Mouse (Mus musculus): ENCODE data around the gene Aqp3. TPM values are rescaled to one million over a fixed set of nuclear protein-coding genes. Genes with fewer than 3 reads are reported as not detected.

Aqp3 gene
- polyA plus RNA-seq, 1 experiment from 2014 or later: 3.9 TPM

DNA sequence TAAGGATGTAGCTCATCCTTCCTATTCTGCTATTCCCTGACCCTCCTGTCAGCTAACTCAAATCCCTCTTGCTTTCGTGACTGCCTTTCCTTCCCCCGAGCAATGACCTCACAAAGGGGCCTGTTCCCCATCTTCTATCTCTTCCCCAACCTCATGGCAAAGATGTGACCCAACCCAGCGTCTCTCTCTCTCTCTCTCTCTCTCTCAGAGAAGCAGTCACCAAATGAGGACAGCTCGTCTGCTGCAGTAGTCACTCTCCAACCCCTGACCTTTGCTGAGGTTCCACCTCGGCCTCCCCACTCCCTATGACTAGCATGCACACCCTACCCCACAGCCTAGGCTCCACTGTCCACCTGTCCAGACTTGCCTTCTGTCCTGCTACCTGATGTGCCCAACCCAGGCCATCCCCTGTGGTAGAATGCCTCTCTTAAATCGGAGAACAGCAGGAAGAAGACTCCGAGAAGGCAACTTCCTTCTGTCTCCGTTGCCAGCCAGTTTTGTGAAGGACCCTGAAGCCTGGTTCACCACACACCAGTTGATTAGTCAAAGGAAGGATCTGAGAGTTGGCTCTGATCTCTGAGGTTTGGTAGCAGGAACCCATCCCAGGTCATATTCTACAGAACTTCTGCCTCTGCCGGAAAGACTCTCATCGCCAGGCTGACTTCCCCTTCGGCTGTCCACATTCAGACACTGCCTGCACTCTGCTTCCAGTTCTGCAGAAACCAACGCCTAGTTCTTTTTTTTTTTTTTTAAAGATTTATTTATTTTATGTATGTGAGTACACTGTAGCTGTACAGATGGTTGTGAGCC lies 24.8 kb downstream of the Aqp3 start:
- no peak overlapping the region for H3K4me3 ChIP-seq
- H3K36me3 ChIP-seq: no peaks in the 10 kb centered on the region
- H3K27ac ChIP-seq: no peak overlapping the region
- H3K4me1 ChIP-seq: no peaks in the 10 kb centered on the region
- no peaks in the 10 kb centered on the region for H3K27me3 ChIP-seq (ENCODE audit: low read depth, poor library complexity, severe bottlenecking)
- WGBS: 79% methylated on average over 12 of the region's 12 CpGs
- DNase-seq (ENCODE audit: low spot score): no peak
- H3K9me3 ChIP-seq (replicated peaks): no peaks in the 10 kb centered on the region

DNA sequence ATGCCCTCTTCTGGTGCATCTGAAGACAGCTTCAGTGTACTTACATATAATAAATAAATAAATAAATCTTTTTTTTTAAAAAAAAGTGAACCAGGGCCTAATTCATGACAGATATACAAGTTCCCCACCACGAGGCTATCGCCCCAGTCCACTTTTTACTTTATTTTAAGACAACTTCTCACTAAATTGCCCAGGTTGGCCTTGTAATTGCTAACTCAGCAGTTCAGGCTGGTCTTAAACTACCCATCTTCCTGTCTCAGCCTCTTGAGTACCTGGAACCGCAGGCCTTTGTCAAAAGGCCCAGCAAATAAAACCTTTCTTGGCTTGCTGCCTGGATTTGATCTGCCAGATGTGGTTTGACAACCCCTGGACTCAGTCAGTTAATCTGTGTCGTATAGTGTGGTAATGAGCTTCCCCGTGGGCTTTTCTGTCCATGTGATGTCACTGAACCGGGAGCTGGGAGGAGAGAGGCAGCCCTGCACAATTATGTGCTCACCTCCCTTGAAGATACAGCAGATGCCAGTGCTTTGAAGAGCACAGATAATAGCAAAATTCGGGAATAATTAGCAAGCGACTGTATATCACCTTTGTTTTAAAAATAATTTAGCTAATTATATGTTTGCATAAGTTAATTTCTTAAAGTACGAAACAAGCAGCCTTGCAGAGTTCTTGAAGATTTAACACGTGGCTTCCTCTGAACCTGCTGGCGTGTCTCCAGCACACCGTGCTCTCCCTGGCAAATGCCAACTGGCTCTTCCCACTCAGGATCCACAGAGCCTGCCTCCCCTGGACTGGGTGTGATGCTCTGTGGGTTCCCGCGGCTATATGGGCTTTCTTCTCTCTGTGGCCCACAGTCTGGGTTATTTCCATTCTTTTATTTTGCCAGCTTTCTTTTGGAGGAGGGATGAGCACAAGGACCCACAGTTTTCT lies 26.2 kb downstream of the Aqp3 start:
- Histone ChIP-seq H3K4me1 (no peaks in the 10 kb centered on the region), H3K9me3 (replicated peaks) (no peaks in the 10 kb centered on the region), H3K4me3 (no peak overlapping the region), H3K36me3 (no peaks in the 10 kb centered on the region), H3K27ac (no peak overlapping the region), H3K27me3 (ENCODE audit: low read depth, poor library complexity, severe bottlenecking) (no peaks in the 10 kb centered on the region)
- 82% methylated on average over 14 of the region's 14 CpGs for WGBS
- DNase-seq (ENCODE audit: low spot score): no peak

DNA sequence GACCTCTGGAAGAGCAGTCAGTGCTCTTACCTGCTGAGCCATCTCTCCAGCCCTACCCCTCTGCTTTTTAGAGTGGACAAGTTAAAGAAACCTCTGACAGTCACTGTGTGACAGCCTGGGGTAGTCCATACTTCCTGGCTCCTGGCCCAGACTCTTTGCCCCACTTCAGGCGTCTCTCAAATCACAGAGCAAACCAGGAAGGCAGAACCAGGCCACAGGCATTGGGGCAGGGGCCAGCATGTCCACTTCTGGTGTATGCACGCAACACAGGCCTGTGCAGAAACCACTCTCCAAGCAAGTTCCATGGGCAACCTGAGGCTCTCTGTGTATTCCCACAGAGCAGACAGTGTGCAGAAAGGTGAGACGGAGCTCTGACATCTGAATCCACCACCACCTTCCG lies 32.8 kb downstream of the Aqp3 start:
- H3K27me3 ChIP-seq (ENCODE audit: low read depth, poor library complexity, severe bottlenecking): no peaks in the 10 kb centered on the region; the same call in 1 of the 2 replicates
- WGBS: 87% methylated on average over 4 of the region's 4 CpGs
- H3K36me3 ChIP-seq: no peaks in the 10 kb centered on the region
- peaks cover 7% of the 10 kb centered on the region; the same call in 1 of the 2 replicates for H3K4me1 ChIP-seq
- no peak overlapping the region for H3K4me3 ChIP-seq
- no peak overlapping the region for H3K27ac ChIP-seq
- no peak for DNase-seq (ENCODE audit: low spot score)
- no peaks in the 10 kb centered on the region for H3K9me3 ChIP-seq (replicated peaks)

DNA sequence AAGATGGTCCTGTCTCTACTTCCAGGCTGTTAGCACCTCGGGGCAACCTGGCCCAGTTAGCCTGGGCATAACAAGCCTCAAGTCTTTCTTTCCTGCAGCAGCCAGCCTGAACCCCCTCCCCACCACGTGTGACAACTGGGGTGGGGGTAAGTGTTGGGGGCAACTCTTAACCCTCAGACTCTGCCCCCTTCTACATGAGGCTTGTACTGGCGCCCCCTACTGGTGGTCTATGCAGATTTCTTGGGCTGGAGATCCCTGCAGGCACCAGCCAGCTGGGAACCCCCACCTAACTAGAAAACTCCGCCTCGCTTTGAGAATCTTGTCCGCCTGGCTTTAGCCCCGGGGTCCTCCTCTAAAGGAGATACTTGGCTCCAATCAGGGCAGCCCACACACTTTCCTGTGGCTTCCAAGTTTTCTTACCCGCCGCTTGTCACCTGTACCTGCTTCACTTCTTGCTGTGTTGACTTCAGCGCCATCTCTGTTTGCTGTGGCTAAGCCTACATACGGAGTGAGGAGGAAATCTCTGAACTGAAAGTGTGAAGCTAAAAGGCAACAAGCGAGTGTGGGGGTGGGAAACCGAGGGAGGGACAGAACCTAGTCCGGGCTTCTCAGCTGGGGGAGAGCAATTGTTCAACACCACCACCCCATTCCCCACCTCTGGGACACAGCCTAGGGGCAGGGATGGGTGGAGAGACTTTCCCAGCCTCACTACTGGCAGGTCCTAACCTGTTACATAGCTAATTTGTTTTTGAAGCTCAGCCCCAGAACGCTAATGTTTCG lies 33.9 kb downstream of the Aqp3 start:
- WGBS: 16% methylated on average over 16 of the region's 16 CpGs
- no peaks in the 10 kb centered on the region for H3K36me3 ChIP-seq
- H3K27ac ChIP-seq: no peak overlapping the region; the same call in 1 of the 2 replicates
- DNase-seq (ENCODE audit: low spot score): peak; percentile 56
- H3K4me3 ChIP-seq: peak overlapping the region; percentile 11; the same call in 1 of the 2 replicates
- no peaks in the 10 kb centered on the region for H3K9me3 ChIP-seq (replicated peaks)
- H3K27me3 ChIP-seq (ENCODE audit: low read depth, poor library complexity, severe bottlenecking): no peaks in the 10 kb centered on the region; the same call in 1 of the 2 replicates
- H3K4me1 ChIP-seq: peaks cover 7% of the 10 kb centered on the region; the same call in 1 of the 2 replicates

DNA sequence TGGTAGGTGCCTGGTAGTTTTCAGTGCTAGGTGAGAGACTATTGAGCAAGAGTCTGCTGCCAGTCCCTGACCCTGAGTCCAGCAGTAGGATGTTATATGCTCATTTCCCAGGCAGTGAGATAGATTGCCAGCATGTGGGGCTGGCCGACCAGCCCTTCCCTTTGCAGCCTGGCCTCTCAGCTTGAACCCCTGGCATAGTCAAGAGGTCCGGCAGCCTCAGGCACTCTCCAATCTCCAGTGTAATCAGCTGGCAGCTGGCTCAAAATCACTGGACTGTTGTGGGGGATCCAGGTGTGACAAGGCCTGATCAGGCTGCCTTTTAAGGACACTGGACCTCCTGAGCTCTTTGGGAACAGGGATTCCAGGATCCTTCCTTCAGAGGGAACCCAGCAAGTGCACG lies 34.6 kb downstream of the Aqp3 start:
- WGBS: 55% methylated on average over 3 of the region's 3 CpGs
- DNase-seq (ENCODE audit: low spot score): no peak
- H3K4me1 ChIP-seq: peaks cover 7% of the 10 kb centered on the region; the same call in 1 of the 2 replicates

DNA sequence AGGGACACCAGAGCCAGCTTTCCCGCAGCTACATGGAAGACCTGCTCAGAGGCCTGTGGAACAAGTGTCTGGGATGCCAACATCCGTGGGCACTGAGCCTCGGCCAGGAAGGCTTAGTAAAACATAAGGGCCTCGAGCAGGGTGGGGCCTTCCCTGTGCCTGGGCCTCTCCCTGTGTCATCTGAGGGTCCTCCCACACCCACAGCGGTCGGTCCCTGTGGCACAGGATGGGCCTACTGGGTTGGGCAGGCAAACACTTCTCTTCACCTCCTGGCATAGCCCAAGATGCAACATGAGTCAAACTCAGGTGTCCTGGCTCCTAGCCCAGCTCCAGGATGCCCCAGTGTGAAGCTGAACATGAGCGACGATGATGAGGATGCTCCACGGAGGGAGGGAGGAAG lies 40.6 kb downstream of the Aqp3 start:
- peaks cover 7% of the 10 kb centered on the region; the same call in 1 of the 2 replicates for H3K4me1 ChIP-seq
- H3K36me3 ChIP-seq: no peaks in the 10 kb centered on the region
- WGBS: 88% methylated on average over 8 of the region's 9 CpGs
- H3K27ac ChIP-seq: no peak overlapping the region; the same call in 1 of the 2 replicates
- H3K9me3 ChIP-seq (replicated peaks): no peaks in the 10 kb centered on the region
- H3K27me3 ChIP-seq (ENCODE audit: low read depth, poor library complexity, severe bottlenecking): no peaks in the 10 kb centered on the region
- H3K4me3 ChIP-seq: no peak overlapping the region
- no peak for DNase-seq (ENCODE audit: low spot score)

More for the DNA sequence above, 34.6 kb downstream of the Aqp3 start:
- Histone ChIP-seq H3K27me3 (ENCODE audit: low read depth, poor library complexity, severe bottlenecking) (no peaks in the 10 kb centered on the region; the same call in 1 of the 2 replicates), H3K4me3 (no peak overlapping the region), H3K9me3 (replicated peaks) (no peaks in the 10 kb centered on the region), H3K27ac (no peak overlapping the region), H3K36me3 (no peaks in the 10 kb centered on the region)

DNA sequence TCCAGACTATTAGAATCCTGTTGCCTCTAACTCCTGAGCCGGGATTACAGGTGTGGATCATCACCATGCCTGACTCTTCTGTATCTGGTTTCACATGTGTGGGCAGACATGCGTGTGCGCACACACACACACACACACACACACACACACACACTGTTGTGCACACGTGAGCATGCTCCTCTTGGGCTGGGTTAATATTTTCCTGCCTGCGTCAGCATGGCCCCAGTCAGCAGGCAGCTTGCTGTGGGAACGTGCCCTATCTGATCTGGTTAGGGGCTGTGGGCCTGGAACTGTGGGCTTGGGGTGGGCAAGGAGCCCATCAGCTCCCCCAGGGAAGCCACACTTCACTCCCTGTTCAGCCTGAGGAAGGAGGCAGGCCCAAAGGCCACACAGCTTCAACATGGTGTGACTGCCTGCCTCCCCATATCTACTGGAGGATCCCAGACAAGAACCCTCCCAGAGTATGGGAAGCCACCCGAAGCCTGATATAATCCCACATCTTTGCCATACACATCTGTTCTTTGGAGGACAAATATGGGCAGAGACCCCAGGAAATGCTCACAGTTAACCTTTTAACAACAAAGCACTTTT lies 41.1 kb downstream of the Aqp3 start:
- Histone ChIP-seq H3K9me3 (replicated peaks) (no peaks in the 10 kb centered on the region), H3K4me1 (peaks cover 7% of the 10 kb centered on the region; the same call in 1 of the 2 replicates), H3K4me3 (no peak overlapping the region), H3K27ac (no peak overlapping the region; the same call in 1 of the 2 replicates), H3K27me3 (ENCODE audit: low read depth, poor library complexity, severe bottlenecking) (no peaks in the 10 kb centered on the region), H3K36me3 (no peaks in the 10 kb centered on the region)
- no peak for DNase-seq (ENCODE audit: low spot score)
- WGBS: 70% methylated on average over 7 of the region's 7 CpGs

DNA sequence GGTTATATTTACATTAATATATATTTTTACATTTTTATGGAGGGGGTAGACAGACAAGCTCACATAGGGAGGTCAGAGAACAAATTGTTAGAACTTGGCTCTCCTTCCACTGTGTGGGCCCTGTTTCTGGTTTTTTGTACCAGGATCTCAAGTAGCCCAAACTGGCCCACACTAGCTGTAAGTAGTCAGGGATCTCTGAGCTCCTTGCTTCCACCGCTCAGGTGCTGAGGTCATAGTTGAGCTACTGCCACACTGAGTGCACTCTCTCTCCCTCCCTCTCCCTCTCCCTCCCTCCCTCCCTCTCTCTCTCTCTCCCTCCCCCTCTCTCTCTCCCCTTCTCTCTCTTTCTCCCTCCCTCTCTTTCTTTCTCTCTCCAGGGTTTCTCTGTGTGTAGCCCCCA lies 41.7 kb downstream of the Aqp3 start:
- no peak for DNase-seq (ENCODE audit: low spot score)
- Histone ChIP-seq H3K4me3 (no peak overlapping the region), H3K9me3 (replicated peaks) (no peaks in the 10 kb centered on the region), H3K4me1 (peaks cover 7% of the 10 kb centered on the region; the same call in 1 of the 2 replicates), H3K27ac (no peak overlapping the region; the same call in 1 of the 2 replicates), H3K27me3 (ENCODE audit: low read depth, poor library complexity, severe bottlenecking) (no peaks in the 10 kb centered on the region), H3K36me3 (no peaks in the 10 kb centered on the region)
- WGBS: 53% methylated on average over 1 of the region's 1 CpGs

DNA sequence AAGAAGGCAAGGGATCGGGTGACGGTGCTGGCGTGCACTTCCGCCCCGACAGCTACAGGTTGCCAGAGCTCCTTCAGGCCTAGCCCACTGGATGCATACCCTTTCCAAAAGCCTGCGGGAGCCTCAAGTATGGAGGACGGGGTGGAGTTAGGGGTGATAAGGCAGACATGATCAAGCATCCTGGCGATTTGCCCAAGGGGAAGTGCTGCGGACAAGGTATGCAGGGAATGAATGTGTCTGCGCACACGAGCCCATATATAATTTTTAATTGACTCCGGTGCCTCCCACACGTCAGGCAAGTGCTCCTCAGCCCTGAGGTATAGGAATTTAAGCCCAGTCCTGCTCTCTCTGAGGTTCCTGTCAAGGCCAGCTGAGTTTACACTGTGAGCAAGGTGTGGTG lies 42.9 kb downstream of the Aqp3 start:
- DNase-seq (ENCODE audit: low spot score): no peak
- WGBS: 70% methylated on average over 13 of the region's 13 CpGs
- Histone ChIP-seq H3K4me3 (no peak overlapping the region), H3K4me1 (peaks cover 12% of the 10 kb centered on the region), H3K9me3 (replicated peaks) (no peaks in the 10 kb centered on the region), H3K27ac (no peak overlapping the region), H3K36me3 (no peaks in the 10 kb centered on the region), H3K27me3 (ENCODE audit: low read depth, poor library complexity, severe bottlenecking) (no peaks in the 10 kb centered on the region)

DNA sequence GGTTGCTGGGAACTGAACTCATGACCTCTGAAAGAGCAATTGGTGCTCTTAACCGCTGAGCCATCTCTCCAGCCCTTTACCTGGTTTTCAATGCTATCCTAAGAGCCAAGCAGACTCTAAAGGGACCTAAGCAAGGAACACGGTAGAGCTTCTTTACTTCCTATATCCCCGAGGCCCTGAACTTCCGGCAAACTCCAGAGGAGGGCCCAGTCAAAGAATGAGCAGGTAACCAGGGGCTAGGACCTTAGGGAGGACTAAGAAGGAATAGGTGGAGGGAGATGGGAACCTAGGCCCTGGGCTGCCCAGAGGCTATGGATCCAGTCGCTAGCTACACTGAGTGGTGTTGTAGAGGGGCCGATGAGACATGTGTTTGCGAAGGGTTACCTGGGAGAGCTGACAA lies 46.2 kb downstream of the Aqp3 start:
- no peak overlapping the region for H3K27ac ChIP-seq
- H3K36me3 ChIP-seq: no peaks in the 10 kb centered on the region
- H3K4me1 ChIP-seq: peaks cover 24% of the 10 kb centered on the region
- WGBS: 77% methylated on average over 7 of the region's 7 CpGs
- H3K4me3 ChIP-seq: no peak overlapping the region
- DNase-seq (ENCODE audit: low spot score): no peak
- H3K9me3 ChIP-seq (replicated peaks): no peaks in the 10 kb centered on the region
- no peaks in the 10 kb centered on the region for H3K27me3 ChIP-seq (ENCODE audit: low read depth, poor library complexity, severe bottlenecking)

DNA sequence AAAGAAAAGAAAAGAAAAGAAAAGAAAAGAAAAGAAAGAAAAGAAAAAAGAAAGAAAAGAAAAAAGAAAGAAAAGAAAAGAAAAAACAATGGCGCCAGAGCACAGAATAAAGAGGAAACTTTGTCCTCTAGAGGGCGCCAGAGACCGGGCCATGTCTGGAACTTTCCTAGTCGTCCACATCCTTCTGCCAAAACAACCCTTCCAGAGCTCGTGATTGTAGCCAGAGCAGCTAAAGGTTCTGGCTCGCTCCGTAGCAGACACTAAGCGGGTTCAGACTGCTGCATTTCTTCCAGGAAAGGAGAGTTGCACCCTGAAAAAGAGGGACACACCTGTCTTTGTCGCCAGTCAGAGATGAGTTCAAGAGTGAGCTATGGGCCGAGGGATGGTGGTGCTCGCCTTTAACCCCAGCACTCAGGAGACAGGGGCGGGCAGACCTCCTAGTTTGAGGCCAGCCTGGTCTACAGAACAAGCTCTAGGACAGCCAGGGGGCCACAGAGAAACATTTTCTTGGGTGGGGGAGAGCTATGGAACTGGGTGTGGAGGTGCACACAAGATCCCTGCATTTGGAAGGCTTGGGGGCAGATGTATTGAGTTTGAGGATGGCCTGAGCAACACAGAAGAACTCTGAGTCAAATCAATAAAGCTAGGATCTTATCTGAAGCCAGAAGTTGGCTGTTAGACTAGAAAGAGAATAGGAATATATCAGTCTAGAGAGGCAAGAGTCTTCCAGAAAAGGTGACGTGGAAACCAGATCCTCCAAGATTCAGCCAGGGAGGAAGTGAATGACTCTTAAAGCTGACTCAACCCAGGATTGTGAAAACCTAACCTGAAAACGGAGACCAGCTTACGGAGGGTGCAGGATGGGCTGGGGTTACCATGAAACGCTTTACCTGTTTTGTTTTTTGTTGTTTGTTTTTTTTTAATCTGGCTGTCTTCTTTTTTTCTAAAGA lies 47.0 kb downstream of the Aqp3 start:
- H3K4me3 ChIP-seq: peak overlapping the region; percentile 28; the same call in 1 of the 2 replicates
- no peaks in the 10 kb centered on the region for H3K27me3 ChIP-seq (ENCODE audit: low read depth, poor library complexity, severe bottlenecking)
- no peaks in the 10 kb centered on the region for H3K36me3 ChIP-seq
- peak; percentile 91 for DNase-seq (ENCODE audit: low spot score)
- 36% methylated on average over 16 of the region's 16 CpGs for WGBS
- H3K4me1 ChIP-seq: peaks cover 24% of the 10 kb centered on the region
- peak overlapping the region; percentile 77 for H3K27ac ChIP-seq
- no peaks in the 10 kb centered on the region for H3K9me3 ChIP-seq (replicated peaks)

All from limb, embryonic 10.5 days (tissue).